In genomic region chr13:89914332-89914731, GRCm38 (mm10) we compare ENCODE assay signal across 21 mouse cellular contexts.
DNase-seq lines count a peak whose midpoint lies in the region; ATAC-seq lines count a peak whose summit lies in the region.
"Had no signal": no experiment of that assay in that cellular context is flagged by ENCODE, and none has a peak within 500 bp of the region (broad histone marks: within the 10 kb centered on the region; RNA-seq: fewer than 3 reads in every experiment).

No protein-coding gene starts in this region.

- H3K9me3 ChIP-seq in hindbrain, embryonic 14.5 days (ENCODE audit: control insufficient read depth, low read length): no peaks in the 10 kb centered on the region
- H3K9me3 ChIP-seq: embryonic facial prominence, embryonic 13.5 days; embryonic facial prominence, embryonic 15.5 days; forebrain, embryonic 10.5 days; forebrain, embryonic 12.5 days had no signal

- H3K9ac ChIP-seq in hindbrain, embryonic 14.5 days: no peak overlapping the region
- H3K9ac ChIP-seq: embryonic facial prominence, embryonic 13.5 days; embryonic facial prominence, embryonic 15.5 days; forebrain, embryonic 12.5 days had no signal

- H3K4me1 ChIP-seq in hindbrain, embryonic 14.5 days (replicated peaks; ENCODE audit: control insufficient read depth, insufficient read depth, low read length): no peaks in the 10 kb centered on the region
- H3K4me1 ChIP-seq: embryonic facial prominence, embryonic 13.5 days; embryonic facial prominence, embryonic 15.5 days; forebrain, embryonic 12.5 days had no signal

- 91% methylated on average over 5 of the region's 5 CpGs for WGBS in hindbrain, embryonic 14.5 days

- H3K4me2 ChIP-seq in hindbrain, embryonic 14.5 days (replicated peaks): no peak overlapping the region
- H3K4me2 ChIP-seq: embryonic facial prominence, embryonic 13.5 days; embryonic facial prominence, embryonic 15.5 days; forebrain, embryonic 12.5 days had no signal

- no peak overlapping the region for H3K27ac ChIP-seq in hindbrain, embryonic 14.5 days
- H3K27ac ChIP-seq: embryonic facial prominence, embryonic 13.5 days; embryonic facial prominence, embryonic 15.5 days; forebrain, embryonic 10.5 days; forebrain, embryonic 12.5 days had no signal

- no peaks in the 10 kb centered on the region for H3K36me3 ChIP-seq in hindbrain, embryonic 14.5 days (replicated peaks; ENCODE audit: control insufficient read depth, insufficient read depth)
- H3K36me3 ChIP-seq: embryonic facial prominence, embryonic 13.5 days; embryonic facial prominence, embryonic 15.5 days; forebrain, embryonic 10.5 days; forebrain, embryonic 12.5 days had no signal

- no peak for DNase-seq in frontal cortex, postnatal 25 days (ENCODE audit: low spot score in 2 of 2)
- DNase-seq in heart, adult 8-10 months (ENCODE audit: low spot score): peak; percentile 4
- DNase-seq in heart, adult 9 months (ENCODE audit: low spot score in 2 of 2): no peak
- peak; percentile 21 for DNase-seq in brain, adult 2 months (ENCODE audit: low read depth, low spot score)
- peak; percentile 9 for DNase-seq in telencephalon, adult 2 months (ENCODE audit: low read depth, low spot score)
- DNase-seq in hindbrain, embryonic 14.5 days (ENCODE audit: low spot score): no peak
- no peak for DNase-seq in embryo, embryonic 10.5 days (ENCODE audit: low spot score)
- DNase-seq: adrenal gland, adult 8-10 months; cerebellum, adult 11-12 months; cerebellum, adult 2 months; cerebellum, adult 9-10 months; cerebellum, postnatal 10 days; cerebellum, postnatal 25 days; embryo, embryonic 11 days had no signal

- no peaks in the 10 kb centered on the region for H3K27me3 ChIP-seq in hindbrain, embryonic 14.5 days (ENCODE audit: control insufficient read depth, insufficient read depth, low read length)
- H3K27me3 ChIP-seq: embryonic facial prominence, embryonic 13.5 days; embryonic facial prominence, embryonic 15.5 days; forebrain, embryonic 12.5 days had no signal

- H3K4me3 ChIP-seq in hindbrain, embryonic 14.5 days (replicated peaks; ENCODE audit: low read length): no peak overlapping the region
- H3K4me3 ChIP-seq: embryonic facial prominence, embryonic 13.5 days; embryonic facial prominence, embryonic 15.5 days; erythroblast, embryonic 14.5 days; forebrain, embryonic 10.5 days; forebrain, embryonic 12.5 days had no signal

- ATAC-seq in frontal cortex, adult (ENCODE audit: low TSS enrichment): peak; percentile 64; the same call in 1 of the 2 replicates
- no peak for ATAC-seq in hindbrain, embryonic 14.5 days (ENCODE audit: low FRiP score)
- ATAC-seq: forebrain, embryonic 14.5 days had no signal

Comparison
In these comparisons a context has a peak if more than half of its experiments do, and no peak if none do; other contexts are left out.
1. DNase-seq: peak in heart, adult 8-10 months (single experiment), brain, adult 2 months (single experiment) and telencephalon, adult 2 months (single experiment); none in frontal cortex, postnatal 25 days (0 of 2), heart, adult 9 months (0 of 2), hindbrain, embryonic 14.5 days (single experiment) and embryo, embryonic 10.5 days (single experiment).